Mouse (Mus musculus): ENCODE measurements around the gene Arl5b. TPM values are rescaled to one million over a fixed set of nuclear protein-coding genes. Genes with fewer than 3 reads are reported as not detected.

Gene Arl5b
- polyA plus RNA-seq, 1 experiment from 2014 or later, result 34.2 TPM

Other genes with a start within 250 kb of the Arl5b start
- 17.1 and 19.7 TPM in 2 replicates for gene Nsun6, start 5.7 kb downstream of the Arl5b start, polyA plus RNA-seq (2015; fragmentation: Nextera tagmentation; extraction: Ambion mirVana)